Mouse (Mus musculus) cerebellum, adult 2 months (tissue): ENCODE data around the gene 1700037H04Rik.

Experiments used
- CTCF ChIP-seq: fragments of 200-500 bp; IDR thresholded peaks from 2 replicates; pipeline ENCODE4 v1.5.1; 2011; ENCODE audit warnings: low read depth, mild to moderate bottlenecking, control low read depth, low read length, moderate library complexity, borderline replicate concordance; ENCODE audit not compliant: insufficient read depth
- POLR2A ChIP-seq: fragments of 200-500 bp; IDR thresholded peaks from 2 replicates; pipeline ENCODE4 v1.6.1; 2011; ENCODE audit warnings: low read length, control low read depth, borderline replicate concordance; ENCODE audit not compliant: insufficient read depth

DNA sequence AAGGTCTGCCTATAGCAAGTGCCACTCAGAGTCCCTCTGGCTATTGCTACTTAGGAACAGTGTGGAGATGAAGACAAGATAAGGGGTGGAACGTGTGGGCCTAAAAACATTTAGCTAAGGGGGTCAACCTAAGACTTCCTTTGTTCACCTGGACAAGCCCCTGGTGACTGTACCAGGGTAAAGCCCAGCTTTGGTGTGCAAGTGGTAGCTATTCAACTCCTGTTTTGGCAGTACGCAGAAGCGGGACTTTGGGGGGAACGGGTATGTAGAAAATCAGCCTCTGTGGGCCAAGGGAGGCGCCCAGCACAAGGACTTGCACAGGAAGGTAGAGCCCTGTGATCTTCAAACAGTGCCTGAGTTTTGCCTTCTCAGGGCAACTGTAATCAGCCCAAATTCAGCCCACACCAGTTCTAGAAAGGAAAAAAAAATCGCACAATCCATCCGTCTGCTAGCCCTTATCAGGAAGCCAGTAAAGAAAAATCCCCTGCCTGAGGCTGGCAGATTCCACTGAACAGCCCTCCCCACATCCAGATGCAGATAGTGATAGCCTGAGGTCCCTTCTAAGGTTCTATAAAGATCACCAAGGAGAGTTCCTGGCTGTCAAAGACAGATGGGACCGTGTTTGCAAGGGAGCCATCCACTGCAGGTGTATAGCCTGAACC lies 45.8 kb upstream of the 1700037H04Rik start:
- TF ChIP-seq CTCF (no peak), POLR2A (no peak)
